Mouse (Mus musculus) cortical plate, adult 2 months (tissue): ENCODE results near the gene Cdc42bpa. TPM values are rescaled to one million over a fixed set of nuclear protein-coding genes. Genes with fewer than 3 reads are reported as not detected.

Source experiments
- H3K27ac ChIP-seq: fragments of 200-500 bp; 2 replicates; pipeline ENCODE4 v1.5.1; 2012; ENCODE audit warnings: low read length, control low read depth, inconsistent platforms; ENCODE audit not compliant: insufficient read depth
- H3K4me1 ChIP-seq: fragments of 200-500 bp; 2 replicates; pipeline ENCODE4 v1.6.1; 2011; ENCODE audit warnings: low read length; ENCODE audit not compliant: control insufficient read depth, insufficient read depth
- H3K4me3 ChIP-seq: fragments of 200-500 bp; 2 replicates; pipeline ENCODE4 v1.5.1; 2011; ENCODE audit warnings: mild to moderate bottlenecking, low read length, control low read depth; ENCODE audit not compliant: insufficient read depth
- CTCF ChIP-seq: fragments of 200-500 bp; IDR thresholded peaks from 2 replicates; pipeline ENCODE4 v1.5.1; 2011; ENCODE audit warnings: mild to moderate bottlenecking, control low read depth, low read length; ENCODE audit not compliant: insufficient read depth; ENCODE audit errors: extremely low read depth
- POLR2A ChIP-seq: fragments of 200-500 bp; IDR thresholded peaks from 2 replicates; pipeline ENCODE4 v1.6.1; 2011; ENCODE audit warnings: mild to moderate bottlenecking, low read length, control low read depth; ENCODE audit not compliant: insufficient read depth; ENCODE audit errors: extremely low read depth
- polyA plus RNA-seq: library from polyadenylated mRNA; depleted of rRNA; stranded (reverse); fragments of >200 nt; gene quantifications from 2 replicates; pipeline ENCODE4 v1.2.3, GENCODE M21; 2012

Gene Cdc42bpa
- polyA plus RNA-seq, 1 experiment: 147 TPM

- Histone ChIP-seq H3K27ac (no peak overlapping the region), H3K4me3 (no peak overlapping the region)
- TF ChIP-seq CTCF (no peak), POLR2A (no peak)
Observed at GRCm38 (mm10) chr1:180030631-180031365, 70.5 kb downstream of the Cdc42bpa start.

GRCm38 (mm10) chr1:180031705-180032548, 71.7 kb downstream of the Cdc42bpa start:
- no peak overlapping the region for H3K4me3 ChIP-seq
- TF ChIP-seq POLR2A (no peak), CTCF (no peak)
- H3K27ac ChIP-seq: no peak overlapping the region
- no peaks in the 10 kb centered on the region for H3K4me1 ChIP-seq

More at GRCm38 (mm10) chr1:180030631-180031365, 70.5 kb downstream of the Cdc42bpa start:
- 0 out of 2 replicates have a peak, but pooled peaks cover 1% of the 10 kb centered on the region for H3K4me1 ChIP-seq

GRCm38 (mm10) chr1:180037461-180037860, 77.2 kb downstream of the Cdc42bpa start:
- Histone ChIP-seq H3K27ac (no peak overlapping the region), H3K4me3 (no peak overlapping the region), H3K4me1 (no peaks in the 10 kb centered on the region)
- TF ChIP-seq POLR2A (no peak), CTCF (no peak)

- no peak for TF ChIP-seq POLR2A
- TF ChIP-seq CTCF: no peak
- H3K4me3 ChIP-seq: no peak overlapping the region
- H3K27ac ChIP-seq: no peak overlapping the region
- no peaks in the 10 kb centered on the region for H3K4me1 ChIP-seq
Observed at GRCm38 (mm10) chr1:180044160-180044559, 83.9 kb downstream of the Cdc42bpa start.

GRCm38 (mm10) chr1:180045172-180045571, 84.9 kb downstream of the Cdc42bpa start:
- no peak for TF ChIP-seq CTCF
- no peak for TF ChIP-seq POLR2A

GRCm38 (mm10) chr1:180089176-180089575, 128.9 kb downstream of the Cdc42bpa start:
- Histone ChIP-seq H3K4me3 (no peak overlapping the region), H3K4me1 (no peaks in the 10 kb centered on the region), H3K27ac (no peak overlapping the region)
- TF ChIP-seq CTCF (no peak), POLR2A (no peak)

More at GRCm38 (mm10) chr1:180045172-180045571, 84.9 kb downstream of the Cdc42bpa start:
- Histone ChIP-seq H3K4me3 (no peak overlapping the region), H3K4me1 (no peaks in the 10 kb centered on the region), H3K27ac (no peak overlapping the region)

- TF ChIP-seq POLR2A (no peak), CTCF (no peak)
- peaks cover 5% of the 10 kb centered on the region; the same call in 1 of the 2 replicates for H3K4me1 ChIP-seq
- H3K27ac ChIP-seq: no peak overlapping the region
- H3K4me3 ChIP-seq: no peak overlapping the region
Observed at GRCm38 (mm10) chr1:180098426-180098825, 138.2 kb downstream of the Cdc42bpa start.

- Histone ChIP-seq H3K4me1 (peaks cover 8% of the 10 kb centered on the region), H3K4me3 (no peak overlapping the region), H3K27ac (peak overlapping the region; percentile 71; the same call in 1 of the 2 replicates)
- TF ChIP-seq CTCF (no peak), POLR2A (no peak)
Observed at GRCm38 (mm10) chr1:180104567-180104966, 144.3 kb downstream of the Cdc42bpa start.

GRCm38 (mm10) chr1:180109050-180109449, 148.8 kb downstream of the Cdc42bpa start:
- H3K4me3 ChIP-seq: no peak overlapping the region
- TF ChIP-seq POLR2A (no peak), CTCF (no peak)
- no peak overlapping the region for H3K27ac ChIP-seq

GRCm38 (mm10) chr1:180116525-180116924, 156.3 kb downstream of the Cdc42bpa start:
- no peak overlapping the region for H3K4me3 ChIP-seq
- H3K4me1 ChIP-seq: no peaks in the 10 kb centered on the region
- TF ChIP-seq CTCF (0 out of 2 replicates have a peak, but pooled peaks have one; percentile 20), POLR2A (no peak)

More at GRCm38 (mm10) chr1:180109050-180109449, 148.8 kb downstream of the Cdc42bpa start:
- H3K4me1 ChIP-seq: peaks cover 5% of the 10 kb centered on the region

More at GRCm38 (mm10) chr1:180116525-180116924, 156.3 kb downstream of the Cdc42bpa start:
- no peak overlapping the region for H3K27ac ChIP-seq
